Mouse (Mus musculus): Measurements from ENCODE around the gene Gm14597. TPM values are rescaled to one million over a fixed set of nuclear protein-coding genes. Genes with fewer than 3 reads are reported as not detected.
"Not testable (repeated sequence)": the region's sequence is repeated elsewhere in the genome, so short reads cannot be mapped to it uniquely, and the experiment has no call there.

Gene Gm14597
- polyA plus RNA-seq, 1 experiment from 2014 or later, result not detected

- H3K27me3 ChIP-seq; H3K36me3 ChIP-seq; H3K9ac ChIP-seq; H3K4me2 ChIP-seq; H3K9me3 ChIP-seq; ATAC-seq (ENCODE audit: low read depth); H3K4me1 ChIP-seq (replicated peaks); H3K27ac ChIP-seq (replicated peaks); H3K4me3 ChIP-seq: not testable (repeated sequence)
- 40% methylated on average over 2 of the region's 2 CpGs for WGBS
These were observed 8.8 kb downstream of the Gm14597 start for GRCm38 (mm10) chrX:53599993-53600392.

DNA sequence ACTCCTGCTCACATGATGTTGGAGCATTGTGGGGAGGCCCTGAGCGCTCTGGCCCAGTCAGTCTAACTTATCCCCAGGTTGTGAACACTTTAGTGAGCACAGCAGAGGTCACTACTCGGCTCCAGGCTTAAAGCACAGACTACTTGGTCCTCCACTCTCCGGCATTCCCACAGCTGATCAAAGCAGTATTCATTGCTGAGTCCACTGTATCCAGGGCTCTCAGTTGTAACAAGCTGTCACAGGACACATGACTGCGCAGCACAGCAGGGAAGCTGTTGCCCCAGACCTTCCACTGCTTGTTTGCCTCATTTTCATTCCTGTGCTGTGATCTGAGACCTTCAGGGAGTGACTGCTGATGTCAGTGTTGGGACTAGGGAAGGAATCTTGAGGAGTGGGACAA, 25.4 kb downstream of the Gm14597 start:
- 69% methylated on average over 2 of the region's 4 CpGs for WGBS
- not testable (repeated sequence) for H3K4me2 ChIP-seq; H3K4me3 ChIP-seq; H3K27me3 ChIP-seq; H3K9me3 ChIP-seq; H3K36me3 ChIP-seq; H3K9ac ChIP-seq; ATAC-seq (ENCODE audit: low read depth); H3K27ac ChIP-seq (replicated peaks); H3K4me1 ChIP-seq (replicated peaks)

GRCm38 (mm10) chrX:53581407-53581806, 27.4 kb downstream of the Gm14597 start:
- WGBS, result 81% methylated on average over 2 of the region's 4 CpGs
- not testable (repeated sequence) for H3K36me3 ChIP-seq

GRCm38 (mm10) chrX:53579311-53579710, 29.5 kb downstream of the Gm14597 start:
- Histone ChIP-seq H3K36me3 (no peaks in the 10 kb centered on the region), H3K4me2 (no peak overlapping the region), H3K27me3 (no peaks in the 10 kb centered on the region), H3K4me1 (replicated peaks) (no peaks in the 10 kb centered on the region), H3K9me3 (no peaks in the 10 kb centered on the region), H3K4me3 (no peak overlapping the region), H3K9ac (no peak overlapping the region), H3K27ac (replicated peaks) (no peak overlapping the region)
- WGBS, result 80% methylated on average over 1 of the region's 1 CpGs
- no peak for ATAC-seq (ENCODE audit: low read depth)

More at GRCm38 (mm10) chrX:53581407-53581806, 27.4 kb downstream of the Gm14597 start:
- H3K27ac ChIP-seq (replicated peaks); H3K27me3 ChIP-seq; H3K9me3 ChIP-seq; H3K4me1 ChIP-seq (replicated peaks); ATAC-seq (ENCODE audit: low read depth); H3K4me2 ChIP-seq; H3K9ac ChIP-seq; H3K4me3 ChIP-seq: not testable (repeated sequence)

Other genes with a start within 250 kb of the Gm14597 start
- gene Mospd1, start 238.5 kb downstream of the Gm14597 start, polyA plus RNA-seq (2015; fragmentation: Nextera tagmentation; extraction: Ambion mirVana), result 65.2 and 69.5 TPM in 2 replicates
- not detected in 2 replicates for gene Etd, start 174.1 kb downstream of the Gm14597 start, polyA plus RNA-seq (2015; fragmentation: Nextera tagmentation; extraction: Ambion mirVana)
- gene Rtl8c, start 947 bp downstream of the Gm14597 start, polyA plus RNA-seq (2015; fragmentation: Nextera tagmentation; extraction: Ambion mirVana), result 175 and 204 TPM in 2 replicates
- 217 and 224 TPM in 2 replicates for gene Rtl8a, start 34.7 kb upstream of the Gm14597 start, polyA plus RNA-seq (2015; fragmentation: Nextera tagmentation; extraction: Ambion mirVana)
- gene Rtl8b, start 61.4 kb upstream of the Gm14597 start, polyA plus RNA-seq (2015; fragmentation: Nextera tagmentation; extraction: Ambion mirVana), result 166 and 176 TPM in 2 replicates
- 0.34 and 0.35 TPM in 2 replicates for gene 4930502E18Rik, start 115.8 kb upstream of the Gm14597 start, polyA plus RNA-seq (2015; fragmentation: Nextera tagmentation; extraction: Ambion mirVana)
- not detected in 2 replicates for gene 1700013H16Rik, start 148.9 kb upstream of the Gm14597 start, polyA plus RNA-seq (2015; fragmentation: Nextera tagmentation; extraction: Ambion mirVana)
- not detected in 2 replicates for gene Zfp36l3, start 167.4 kb upstream of the Gm14597 start, polyA plus RNA-seq (2015; fragmentation: Nextera tagmentation; extraction: Ambion mirVana)
- gene Xlr, start 188.7 kb upstream of the Gm14597 start, polyA plus RNA-seq (2015; fragmentation: Nextera tagmentation; extraction: Ambion mirVana), result 1.1 and 1.3 TPM in 2 replicates